Mouse (Mus musculus) gastrocnemius, adult 2 months (tissue): ENCODE data around the gene Cxcl17. TPM values are rescaled to one million over a fixed set of nuclear protein-coding genes. Genes with fewer than 3 reads are reported as not detected.
"Not testable (repeated sequence)": the region's sequence is repeated elsewhere in the genome, so short reads cannot be mapped to it uniquely, and the experiment has no call there.

Source experiments
- DNase-seq: peaks from one replicate; pipeline ENCODE4 v3.0.0; 2022
- H3K27ac ChIP-seq: fragments of 200-600 bp; 2 replicates; pipeline ENCODE4 v1.8.1; 2022; ENCODE audit warnings: mild to moderate bottlenecking
- H3K4me3 ChIP-seq: fragments of 200-600 bp; 2 replicates; pipeline ENCODE4 v1.8.1; 2022; ENCODE audit warnings: mild to moderate bottlenecking, moderate library complexity
- CTCF ChIP-seq: fragments of 200-600 bp; IDR thresholded peaks from 2 replicates; pipeline ENCODE4 v1.8.1; 2022; ENCODE audit warnings: antibody characterized with exemption, mild to moderate bottlenecking, moderate library complexity
- intact Hi-C: fragments of 180-260 bp; cut with DNase I; formaldehyde crosslinking; loops from one replicate; pipeline ENCODE4 v1.15.1; 2025
- total RNA-seq, 2 experiments: library from RNA; stranded (reverse); gene quantifications; 2 replicates each; pipeline ENCODE4 v1.2.3; 2021

Cxcl17 gene
- total RNA-seq, 2 experiments from 2014 or later: not detected

DNA sequence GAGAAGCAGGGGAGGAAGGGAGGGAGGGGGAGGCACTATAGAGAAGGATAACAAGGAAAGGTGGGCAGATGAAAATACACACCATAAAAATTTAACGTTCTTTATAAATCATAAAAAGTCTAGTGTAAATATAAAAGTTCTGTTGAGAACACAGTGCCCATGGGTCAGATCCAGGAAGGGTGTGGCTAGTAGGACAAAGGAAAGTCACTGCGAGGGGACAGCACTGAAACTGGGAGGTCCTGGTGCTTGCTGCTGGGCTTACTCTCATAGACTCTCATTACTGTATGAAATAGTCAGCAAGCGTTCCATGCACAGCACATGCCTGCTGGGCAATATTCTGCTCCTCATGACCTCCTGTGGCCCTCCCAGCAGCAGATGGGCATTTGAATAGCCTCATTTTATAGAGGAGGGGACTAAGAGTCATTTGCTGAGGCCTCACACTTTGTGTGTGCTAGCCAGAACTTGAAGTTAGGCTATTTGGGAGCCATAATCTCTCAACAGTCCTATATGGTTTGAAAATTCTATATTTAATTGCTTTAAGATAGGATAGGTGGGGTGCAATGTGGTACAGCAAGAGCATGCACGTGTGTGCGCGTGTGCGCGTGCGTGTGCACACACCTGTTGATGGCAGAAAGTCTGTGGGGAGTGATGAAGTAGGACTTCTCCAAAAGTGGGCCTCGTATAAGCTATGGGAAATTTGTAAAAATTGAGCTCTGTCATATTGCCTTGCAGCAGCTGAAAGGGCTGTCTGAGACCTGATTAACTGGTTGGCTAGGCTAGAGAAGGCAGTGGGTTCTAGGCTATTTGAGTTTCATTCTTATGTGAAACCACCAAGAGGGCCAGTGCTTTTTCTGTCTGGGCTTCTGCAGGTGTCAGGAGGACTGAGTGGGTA, 22.2 kb upstream of the Cxcl17 start:
- TF ChIP-seq CTCF: no peak
- Histone ChIP-seq H3K27ac (peak overlapping the region; percentile 84), H3K4me3 (peak overlapping the region; percentile 5; the same call in 1 of the 2 replicates)
- intact Hi-C loops: no loop called here
- DNase-seq: no peak

DNA sequence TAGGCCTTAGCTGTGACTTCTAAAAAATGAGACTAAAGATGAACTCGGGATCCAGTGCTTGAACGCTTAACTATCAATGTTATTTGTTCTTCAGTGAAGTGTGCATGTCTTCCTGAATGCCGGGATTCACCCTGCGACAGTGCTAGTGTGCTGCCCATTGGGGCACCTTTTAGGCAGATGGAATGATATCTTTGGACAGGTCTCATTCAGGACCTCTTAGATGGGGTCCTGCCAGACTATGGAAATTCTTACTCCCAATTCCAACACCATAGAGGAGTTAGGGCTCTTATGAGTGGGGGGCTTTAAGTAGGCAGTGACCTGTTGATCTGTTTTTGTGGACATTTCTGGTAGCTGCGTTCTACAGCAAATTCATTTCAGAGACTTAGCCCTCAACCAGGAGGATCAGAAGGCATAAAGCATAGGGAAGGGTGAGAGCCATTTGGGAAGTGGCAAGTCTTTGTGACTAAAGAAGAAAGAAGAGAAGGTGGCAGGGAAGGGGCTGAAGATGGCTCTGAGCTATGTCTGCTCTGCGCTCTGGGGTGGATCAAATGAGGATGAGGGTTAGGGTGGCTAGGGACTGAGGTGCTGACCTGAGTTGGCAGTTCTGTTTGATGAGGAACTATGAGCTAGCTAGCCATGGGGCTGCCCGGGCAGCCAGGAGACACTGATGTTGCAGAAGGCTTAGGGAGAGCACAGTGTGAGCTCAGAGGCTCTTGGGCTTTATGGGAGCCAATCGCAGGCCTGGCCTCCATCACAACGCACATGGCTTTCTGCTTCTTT, 21.3 kb upstream of the Cxcl17 start:
- DNase-seq: no peak
- no peak overlapping the region for H3K4me3 ChIP-seq
- intact Hi-C loops: no loop called here
- peak overlapping the region; percentile 84 for H3K27ac ChIP-seq
- TF ChIP-seq CTCF: no peak

DNA sequence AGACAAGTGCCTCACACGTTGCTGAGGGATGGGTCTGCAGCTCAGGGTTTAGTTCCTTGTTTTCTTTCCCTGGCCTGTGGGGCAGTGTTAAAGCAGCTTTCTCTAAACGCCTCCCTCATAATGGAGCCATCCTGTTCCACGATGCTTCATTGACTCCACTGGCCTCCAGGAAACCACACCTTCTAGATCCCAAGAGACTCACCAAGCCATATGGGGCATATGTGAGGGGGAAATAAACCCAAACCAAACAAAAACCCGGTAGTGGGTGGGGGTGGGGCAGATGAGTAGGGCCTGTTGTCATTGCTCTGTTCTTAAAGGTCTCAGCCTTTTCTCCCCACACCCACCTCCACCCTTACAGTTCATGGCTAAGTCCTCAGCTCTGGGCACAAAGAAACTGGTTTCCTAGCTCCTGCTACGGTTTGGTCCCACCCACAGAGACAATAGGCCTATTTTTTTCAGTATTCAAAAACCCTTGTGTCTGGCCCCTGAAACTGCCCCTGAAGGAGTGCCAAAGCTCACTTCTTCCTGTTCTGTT, 20.4 kb upstream of the Cxcl17 start:
- intact Hi-C loops: no loop called here
- DNase-seq: no peak
- peak overlapping the region; percentile 84 for H3K27ac ChIP-seq
- TF ChIP-seq CTCF: no peak
- no peak overlapping the region for H3K4me3 ChIP-seq

DNA sequence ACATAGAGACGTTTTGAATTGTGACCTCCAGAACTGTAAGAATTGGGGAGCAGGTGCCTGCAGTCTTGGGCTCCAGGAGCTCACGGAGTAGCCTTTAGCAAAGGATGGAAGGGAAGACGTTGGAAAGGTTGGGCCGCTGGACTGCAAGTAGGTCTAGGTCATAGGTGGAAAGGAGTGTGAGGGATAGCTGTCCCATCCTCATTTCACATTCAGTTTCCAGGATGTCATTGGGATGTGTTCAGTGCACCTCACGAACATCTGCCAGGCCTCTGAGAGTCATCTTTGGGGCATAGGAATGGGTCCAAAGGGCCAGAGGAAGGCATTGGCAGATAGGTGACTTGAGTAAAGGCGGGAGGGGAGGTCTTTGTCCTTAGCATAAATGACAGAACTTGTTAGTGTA, 19.7 kb upstream of the Cxcl17 start:
- intact Hi-C loops: no loop called here
- Histone ChIP-seq H3K4me3 (no peak overlapping the region), H3K27ac (peak overlapping the region; percentile 84)
- no peak for DNase-seq
- TF ChIP-seq CTCF: no peak

DNA sequence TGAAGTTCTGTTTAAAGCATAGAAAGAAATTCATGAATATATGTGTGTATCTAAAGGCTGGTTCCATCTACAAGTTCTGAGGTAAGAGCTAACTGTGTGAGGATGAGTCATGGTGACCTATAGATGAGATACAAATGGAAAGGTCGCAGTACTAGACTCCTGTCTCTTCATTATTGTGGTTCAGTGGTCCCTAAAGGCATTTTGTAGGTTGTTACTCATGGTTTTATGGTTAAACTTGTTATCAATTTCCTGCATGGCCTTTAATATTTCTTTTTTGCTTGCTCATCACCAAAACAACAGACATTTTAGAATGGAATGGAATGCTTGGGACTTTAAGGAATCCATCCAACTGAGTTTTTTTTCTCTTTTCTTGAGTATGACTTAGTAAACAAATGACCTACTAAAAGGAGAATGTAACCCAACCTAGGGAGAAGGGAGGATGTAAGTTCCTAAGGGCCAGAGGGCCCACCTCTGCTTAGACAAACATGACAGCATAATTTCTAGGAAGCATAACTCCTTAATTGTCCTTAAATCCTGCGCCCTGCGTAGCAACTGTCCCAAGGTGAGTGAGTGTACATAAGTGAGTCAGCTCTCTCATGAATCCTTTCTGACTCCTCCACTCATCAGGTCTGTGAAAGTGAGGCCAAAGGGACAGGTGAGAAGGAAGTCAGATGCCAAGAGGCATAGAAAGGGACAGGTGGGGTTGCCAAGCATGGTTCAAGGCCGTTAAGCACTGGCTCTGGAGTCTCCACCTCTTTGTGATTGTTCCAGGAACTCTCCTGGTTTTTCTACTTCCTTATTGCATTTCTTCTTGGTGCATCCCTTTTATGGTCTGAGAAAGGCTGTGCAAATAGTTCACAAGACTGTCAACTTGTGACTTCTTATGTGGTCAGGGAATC, 17.4 kb upstream of the Cxcl17 start:
- intact Hi-C loops: no loop called here

DNA sequence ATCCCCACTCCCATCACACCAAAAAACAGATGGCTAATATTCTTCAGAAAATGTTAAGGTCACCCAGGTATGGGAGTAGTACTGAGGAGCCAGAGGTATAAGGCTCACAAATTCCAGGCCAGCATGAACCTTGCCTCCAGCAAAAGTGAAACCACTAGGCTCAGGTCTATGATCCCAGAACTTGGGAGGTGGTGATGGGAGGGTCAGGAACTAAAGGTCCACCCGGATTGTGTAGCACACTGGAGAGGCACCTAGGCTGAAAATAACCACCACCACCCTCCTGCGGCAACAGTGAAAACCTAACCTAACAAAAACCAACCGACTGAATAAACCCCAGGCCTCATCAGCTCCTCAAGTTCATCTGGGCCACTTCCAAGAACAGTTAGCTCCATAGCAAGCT, 15.6 kb upstream of the Cxcl17 start:
- no peak for TF ChIP-seq CTCF
- intact Hi-C loops: no loop called here
- no peak for DNase-seq
- H3K27ac ChIP-seq: peak overlapping the region; percentile 20
- no peak overlapping the region for H3K4me3 ChIP-seq

More for the DNA sequence above, 17.4 kb upstream of the Cxcl17 start:
- Histone ChIP-seq H3K27ac (peak overlapping the region; percentile 20; the same call in 1 of the 2 replicates), H3K4me3 (no peak overlapping the region)
- no peak for DNase-seq
- TF ChIP-seq CTCF: no peak

DNA sequence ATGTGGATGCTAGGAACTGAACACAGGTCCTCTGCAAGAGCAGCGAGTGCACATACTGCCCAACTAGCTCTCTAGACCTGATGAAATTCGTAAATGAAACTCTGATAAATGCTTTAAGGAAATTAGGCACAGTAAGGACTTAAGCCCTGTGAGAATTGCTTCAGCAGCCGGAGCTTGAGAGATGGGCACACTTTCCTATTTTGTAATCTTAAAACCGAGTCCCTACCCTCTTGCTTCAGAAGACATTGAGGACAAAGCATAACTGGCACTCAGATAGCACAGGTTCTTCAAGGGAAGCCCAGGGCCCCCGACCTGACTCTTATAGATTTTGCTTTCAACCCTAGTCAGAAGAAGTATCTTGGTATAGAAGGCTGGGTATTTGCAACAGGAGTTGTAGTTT, 14.5 kb upstream of the Cxcl17 start:
- intact Hi-C loops: no loop called here
- DNase-seq: no peak
- H3K27ac ChIP-seq: no peak overlapping the region
- no peak overlapping the region for H3K4me3 ChIP-seq
- TF ChIP-seq CTCF: no peak

DNA sequence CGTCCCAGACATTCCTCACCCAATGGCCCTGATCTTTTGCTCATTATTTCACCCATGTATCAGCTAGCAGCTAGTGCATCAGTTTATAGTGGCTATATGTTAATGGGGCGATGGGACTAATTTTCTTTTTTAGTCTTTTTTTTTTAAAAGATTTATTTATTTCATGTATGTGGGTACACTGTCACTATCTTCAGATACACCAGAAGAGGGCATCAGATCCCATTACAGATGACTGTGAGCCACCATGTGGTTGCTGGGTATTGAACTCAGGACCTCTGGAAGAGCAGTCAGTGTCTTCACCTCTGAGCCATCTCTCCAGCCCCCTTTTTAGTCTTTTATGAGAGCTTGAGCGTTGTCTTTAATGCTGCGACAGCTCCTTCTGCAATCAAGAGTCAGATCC, 13.7 kb upstream of the Cxcl17 start:
- peak; percentile 32 for TF ChIP-seq CTCF
- DNase-seq, intact Hi-C loops, H3K4me3 ChIP-seq, H3K27ac ChIP-seq: not testable (repeated sequence)

DNA sequence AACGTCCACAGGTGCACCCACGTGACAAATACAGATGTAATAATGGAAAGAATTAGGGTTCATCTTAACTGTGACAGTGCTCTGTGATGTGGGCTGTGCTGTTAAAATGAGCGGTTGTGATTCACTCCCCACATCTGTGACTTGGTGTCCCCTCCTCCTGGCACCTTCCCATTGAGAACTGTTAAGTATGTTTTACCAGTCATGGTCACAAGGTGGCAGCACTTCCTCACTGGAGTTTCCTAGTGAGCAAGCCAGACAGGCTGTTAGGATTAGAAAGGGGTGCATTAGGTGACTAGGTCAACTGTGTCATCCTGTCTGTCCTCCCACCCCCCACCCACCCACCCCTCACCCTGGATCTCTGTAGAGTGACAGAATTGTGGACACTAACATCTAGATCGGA, 11.7 kb upstream of the Cxcl17 start:
- H3K4me3 ChIP-seq: no peak overlapping the region
- peak; percentile 80 for TF ChIP-seq CTCF
- H3K27ac ChIP-seq: no peak overlapping the region
- DNase-seq: peak; percentile 77
- intact Hi-C loops: loop anchor here (1.0 to 5.0 kb wide), 3 partner anchors 55 to 173 kb away; no protein-coding TSS in a partner anchor

DNA sequence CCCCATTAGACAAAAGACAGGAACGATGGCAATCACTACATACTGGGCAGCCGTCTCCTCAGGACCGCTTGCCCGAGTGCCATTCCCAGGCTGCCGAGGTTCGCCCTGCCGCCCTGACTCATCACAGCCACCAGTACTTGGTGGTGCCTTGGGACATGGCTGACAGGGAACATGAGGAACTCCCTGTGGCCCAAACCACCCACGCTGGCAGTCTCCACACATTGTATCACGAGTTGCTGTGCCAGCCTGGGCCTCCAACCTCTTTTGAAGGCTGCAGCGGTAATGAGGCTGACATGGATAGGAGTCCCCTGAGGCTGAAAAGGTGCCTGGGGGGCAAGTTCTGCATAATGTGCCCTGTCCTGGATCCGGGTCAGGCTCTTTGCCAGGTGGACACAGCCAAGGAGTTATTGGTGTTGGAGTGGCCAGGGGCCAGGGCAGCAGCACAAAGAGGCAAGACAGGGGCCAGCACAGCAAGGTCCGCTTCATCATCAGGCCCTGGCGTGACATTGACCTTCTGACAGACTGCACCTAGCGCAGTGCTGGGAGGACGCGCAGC, 9.7 kb upstream of the Cxcl17 start:
- no peak for DNase-seq
- intact Hi-C loops: loop anchor here (5.0 kb wide), 1 partner anchor 175 kb away; no protein-coding TSS in a partner anchor
- H3K27ac ChIP-seq: no peak overlapping the region
- H3K4me3 ChIP-seq: no peak overlapping the region
- TF ChIP-seq CTCF: no peak

DNA sequence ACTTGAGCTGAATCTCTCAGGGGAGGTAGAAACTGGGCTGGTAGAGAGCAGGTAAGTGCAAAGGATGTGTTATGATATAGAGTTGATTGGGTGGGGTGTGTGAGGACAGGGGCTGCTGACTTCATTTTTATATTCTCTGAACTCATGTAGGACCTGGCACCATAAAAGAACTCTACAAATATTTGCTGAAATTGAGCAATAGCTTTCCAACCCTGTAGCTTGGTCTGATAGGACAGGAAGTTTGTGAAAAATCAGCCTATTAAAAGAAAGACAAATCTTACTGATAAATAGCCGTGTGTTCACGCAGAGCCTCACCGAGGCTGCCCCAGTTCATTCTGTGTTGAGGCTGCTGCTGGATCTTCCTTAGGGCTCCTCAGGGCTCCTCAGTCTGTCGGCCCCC, 7.3 kb upstream of the Cxcl17 start:
- DNase-seq: no peak
- no peak for TF ChIP-seq CTCF
- intact Hi-C loops: loop anchor here (5.0 kb wide), 1 partner anchor 177 kb away; no protein-coding TSS in a partner anchor
- Histone ChIP-seq H3K27ac (no peak overlapping the region), H3K4me3 (no peak overlapping the region)

DNA sequence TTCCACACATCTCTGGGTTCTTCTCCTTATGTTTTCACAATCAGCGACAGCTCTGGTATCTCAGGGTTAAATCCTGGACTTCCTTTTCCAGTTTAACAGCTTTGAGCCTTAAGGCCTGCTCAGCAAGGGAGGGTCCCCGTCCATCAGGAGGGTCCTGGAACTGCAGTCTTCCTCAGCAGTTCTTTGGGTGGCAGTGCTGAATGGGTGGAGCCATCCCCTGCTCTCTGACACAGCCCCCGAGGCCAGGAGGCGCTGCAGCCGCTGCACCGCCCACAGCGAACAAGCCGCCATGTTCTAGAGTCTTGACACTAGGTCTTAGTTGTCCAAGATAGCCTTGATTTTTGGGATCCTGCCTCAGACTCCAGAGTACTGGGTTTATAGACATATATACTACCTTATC, 6.8 kb upstream of the Cxcl17 start:
- no peak overlapping the region for H3K4me3 ChIP-seq
- intact Hi-C loops: no loop called here
- H3K27ac ChIP-seq: no peak overlapping the region
- TF ChIP-seq CTCF: no peak
- DNase-seq: no peak
